ENCODE assay signal across 21 mouse cellular contexts in genomic region chr4:136357429-136357828, GRCm38 (mm10). TPM values are rescaled to one million over a fixed set of nuclear protein-coding genes. Genes with fewer than 3 reads are reported as not detected.
A peak's percentile ranks its signal among the peaks of the same experiment; 100 is the strongest.
DNase-seq lines count a peak whose midpoint lies in the region; ATAC-seq and TF ChIP-seq lines count a peak whose summit lies in the region.
"Had no signal": no experiment of that assay in that cellular context is flagged by ENCODE, and none has a peak within 500 bp of the region (broad histone marks: within the 10 kb centered on the region; RNA-seq: fewer than 3 reads in every experiment).

No protein-coding gene starts in this region.

- H3K27me3 ChIP-seq in forebrain, embryonic 11.5 days (ENCODE audit: control insufficient read depth, insufficient read depth, low read length), result no peaks in the 10 kb centered on the region
- no peaks in the 10 kb centered on the region for H3K27me3 ChIP-seq in forebrain, embryonic 16.5 days (replicated peaks; ENCODE audit: control insufficient read depth, insufficient read depth, low read length)
- no peaks in the 10 kb centered on the region for H3K27me3 ChIP-seq in kidney, embryonic 15.5 days
- H3K27me3 ChIP-seq in liver, embryonic 11.5 days (replicated peaks; ENCODE audit: control insufficient read depth, insufficient read depth, low read length), result no peaks in the 10 kb centered on the region
- H3K27me3 ChIP-seq: embryonic facial prominence, embryonic 12.5 days; forebrain, embryonic 13.5 days; heart, embryonic 12.5 days had no signal

- no peaks in the 10 kb centered on the region for H3K9me3 ChIP-seq in forebrain, embryonic 11.5 days (ENCODE audit: control insufficient read depth, low read length)
- no peaks in the 10 kb centered on the region for H3K9me3 ChIP-seq in forebrain, embryonic 16.5 days (ENCODE audit: control insufficient read depth, low read length)
- H3K9me3 ChIP-seq in kidney, embryonic 15.5 days (replicated peaks), result no peaks in the 10 kb centered on the region
- H3K9me3 ChIP-seq in liver, embryonic 11.5 days (ENCODE audit: control insufficient read depth, low read length), result no peaks in the 10 kb centered on the region
- H3K9me3 ChIP-seq: embryonic facial prominence, embryonic 12.5 days; forebrain, embryonic 13.5 days; heart, embryonic 12.5 days; hindbrain, embryonic 10.5 days had no signal

- 95% methylated on average over 4 of the region's 4 CpGs for WGBS in forebrain, embryonic 11.5 days
- 94% methylated on average over 4 of the region's 4 CpGs for WGBS in forebrain, embryonic 16.5 days
- WGBS in kidney, embryonic 15.5 days, result 92% methylated on average over 4 of the region's 4 CpGs
- WGBS in liver, embryonic 11.5 days, result 95% methylated on average over 4 of the region's 4 CpGs

- peak; percentile 43 for DNase-seq in forebrain, embryonic 11.5 days (ENCODE audit: low spot score)
- no peak for DNase-seq in kidney, adult 9 months
- DNase-seq in liver, embryonic 11.5 days (ENCODE audit: low spot score), result no peak
- DNase-seq in liver, result no peak
- no peak for DNase-seq in gastrocnemius, adult 2 months
- DNase-seq: adrenal gland, postnatal 14 days; B cell, adult 2 months; cerebellum, adult 11-12 months; cerebellum, adult 9-10 months; cerebellum, postnatal 25 days; gastrocnemius, postnatal 10 days; heart, adult 2 months had no signal

- ATAC-seq in forebrain, embryonic 11.5 days (replicated peaks; ENCODE audit: low FRiP score), result no peak
- no peak for ATAC-seq in forebrain, embryonic 16.5 days
- no peak for ATAC-seq in kidney, embryonic 15.5 days (replicated peaks; ENCODE audit: low FRiP score)
- ATAC-seq in liver, embryonic 11.5 days (replicated peaks; ENCODE audit: low FRiP score), result no peak
- ATAC-seq: activated CD4-positive, CD25-positive, alpha-beta regulatory T cell, adult 4 months; CD4-positive, CD25-positive, alpha-beta regulatory T cell, adult 4 months; forebrain, embryonic 13.5 days had no signal

- H3K4me1 ChIP-seq in forebrain, embryonic 11.5 days (replicated peaks; ENCODE audit: control insufficient read depth, insufficient read depth, low read length), result no peaks in the 10 kb centered on the region
- no peaks in the 10 kb centered on the region for H3K4me1 ChIP-seq in forebrain, embryonic 16.5 days (replicated peaks; ENCODE audit: control insufficient read depth, insufficient read depth, low read length)
- H3K4me1 ChIP-seq in kidney, embryonic 15.5 days, result no peaks in the 10 kb centered on the region
- H3K4me1 ChIP-seq in liver, embryonic 11.5 days (replicated peaks; ENCODE audit: control insufficient read depth, insufficient read depth, low read length), result no peaks in the 10 kb centered on the region
- H3K4me1 ChIP-seq: embryonic facial prominence, embryonic 12.5 days; forebrain, embryonic 13.5 days; heart, embryonic 12.5 days; hindbrain, embryonic 10.5 days had no signal

- H3K4me2 ChIP-seq in forebrain, embryonic 11.5 days (ENCODE audit: low read depth, low read length, severe bottlenecking), result no peak overlapping the region
- H3K4me2 ChIP-seq in forebrain, embryonic 16.5 days (ENCODE audit: low read length), result no peak overlapping the region
- H3K4me2 ChIP-seq in kidney, embryonic 15.5 days, result no peak overlapping the region
- H3K4me2 ChIP-seq in liver, embryonic 11.5 days, result no peak overlapping the region
- H3K4me2 ChIP-seq: embryonic facial prominence, embryonic 12.5 days; forebrain, embryonic 13.5 days; heart, embryonic 12.5 days; hindbrain, embryonic 14.5 days had no signal

- intact Hi-C loops in gastrocnemius, adult 2 months (cut with DNase I), result no loop called here

- H3K4me3 ChIP-seq in forebrain, embryonic 11.5 days (ENCODE audit: low read depth, low read length), result no peak overlapping the region
- no peak overlapping the region for H3K4me3 ChIP-seq in forebrain, embryonic 16.5 days (replicated peaks; ENCODE audit: low read length)
- H3K4me3 ChIP-seq in kidney, embryonic 15.5 days (replicated peaks), result no peak overlapping the region
- H3K4me3 ChIP-seq in liver, embryonic 11.5 days (ENCODE audit: low read depth, low read length), result no peak overlapping the region
- no peak overlapping the region for H3K4me3 ChIP-seq in gastrocnemius, adult 2 months
- H3K4me3 ChIP-seq: embryonic facial prominence, embryonic 12.5 days; forebrain, embryonic 13.5 days; heart, adult 2 months; heart, embryonic 12.5 days; hindbrain, embryonic 10.5 days had no signal

- no peak overlapping the region for H3K9ac ChIP-seq in forebrain, embryonic 11.5 days (ENCODE audit: low read length)
- no peak overlapping the region for H3K9ac ChIP-seq in forebrain, embryonic 16.5 days (replicated peaks; ENCODE audit: low read depth, low read length)
- no peak overlapping the region for H3K9ac ChIP-seq in kidney, embryonic 15.5 days
- 0 out of 2 replicates have a peak overlapping the region, but pooled peaks have one; percentile 9 for H3K9ac ChIP-seq in liver, embryonic 11.5 days (ENCODE audit: low read depth, low read length)
- H3K9ac ChIP-seq: embryonic facial prominence, embryonic 12.5 days; forebrain, embryonic 13.5 days; heart, embryonic 12.5 days; hindbrain, embryonic 14.5 days had no signal

- no peak for TF ChIP-seq CTCF in gastrocnemius, adult 2 months (IDR thresholded peaks at IDR 0.05)

- H3K36me3 ChIP-seq in forebrain, embryonic 11.5 days (ENCODE audit: control insufficient read depth, insufficient read depth, low read length), result peaks cover 12% of the 10 kb centered on the region; the same call in 1 of the 2 replicates
- peaks cover 29% of the 10 kb centered on the region for H3K36me3 ChIP-seq in forebrain, embryonic 16.5 days (ENCODE audit: control insufficient read depth, insufficient read depth)
- peaks cover 87% of the 10 kb centered on the region for H3K36me3 ChIP-seq in kidney, embryonic 15.5 days
- peaks cover 11% of the 10 kb centered on the region; the same call in 1 of the 2 replicates for H3K36me3 ChIP-seq in liver, embryonic 11.5 days (ENCODE audit: control insufficient read depth, insufficient read depth, low read length)

- H3K27ac ChIP-seq in forebrain, embryonic 11.5 days (ENCODE audit: low read depth, low read length), result no peak overlapping the region
- H3K27ac ChIP-seq in forebrain, embryonic 16.5 days (ENCODE audit: low read length), result no peak overlapping the region
- H3K27ac ChIP-seq in kidney, embryonic 15.5 days, result 0 out of 2 replicates have a peak overlapping the region, but pooled peaks have one; percentile 10
- H3K27ac ChIP-seq in liver, embryonic 11.5 days (ENCODE audit: low read depth, low read length), result no peak overlapping the region
- no peak overlapping the region for H3K27ac ChIP-seq in gastrocnemius, adult 2 months
- H3K27ac ChIP-seq: embryonic facial prominence, embryonic 12.5 days; forebrain, embryonic 13.5 days; heart, adult 2 months; hindbrain, embryonic 10.5 days; hindbrain, embryonic 14.5 days had no signal

RNA-seq across cellular contexts. Expression of gene Hnrnpr, which starts 46.7 kb away (rescaled TPM):
- 193 and 215 TPM in 2 replicates for polyA plus RNA-seq in forebrain, embryonic 11.5 days (2014; fragmentation: Nextera tagmentation; extraction: Ambion mirVana)
- 249 and 266 TPM in 2 replicates for polyA plus RNA-seq in forebrain, embryonic 16.5 days (2015; fragmentation: Nextera tagmentation; extraction: Ambion mirVana)
- 183 and 188 TPM in 2 replicates for polyA plus RNA-seq in kidney, embryonic 15.5 days (2015; fragmentation: Nextera tagmentation; extraction: Ambion mirVana)
- polyA plus RNA-seq in liver, embryonic 11.5 days (2014; fragmentation: Nextera tagmentation; extraction: Ambion mirVana), result 99.3 and 101 TPM in 2 replicates
- total RNA-seq in gastrocnemius, adult 2 months (2021), result 10 to 100 TPM; 20.9 to 27.0 TPM
